Mouse (Mus musculus): Measurements from ENCODE around the gene Fnbp1. TPM values are rescaled to one million over a fixed set of nuclear protein-coding genes. Genes with fewer than 3 reads are reported as not detected.

The Fnbp1 gene
- total RNA-seq, 2 experiments from 2014 or later: 7.9 to 13.2 TPM

GRCm38 (mm10) chr2:30981790-30982513 lies 159.9 kb downstream of the Fnbp1 start, which contains the start of the genes BC005624 and Usp20:
BC005624 (minus strand) TSS chr2:30982201.
Usp20 (plus strand) TSS chr2:30982279.
- DNase-seq: peak; percentile 100
- Histone ChIP-seq H3K4me3 (peak within 1 kb of the TSS; percentile 89), H3K27ac (peak within 1 kb of the TSS; percentile 92)
- intact Hi-C loops (cut with DNase I): no loop called here
- TF ChIP-seq CTCF (IDR thresholded peaks at IDR 0.05): no peak; the same call in 1 of the 2 replicates

Other genes starting within 250 kb of the Fnbp1 start
- gene Ptges, start 212.1 kb downstream of the Fnbp1 start, total RNA-seq (2021): 1 to 10 TPM; 2.9 to 3.7 TPM
- gene Tor1b, start 189.0 kb downstream of the Fnbp1 start, total RNA-seq (2021): 10 to 100 TPM; 23.4 to 24.0 TPM
- gene Tor1a, start 174.1 kb downstream of the Fnbp1 start, total RNA-seq (2021): 1 to 10 TPM; 6.9 to 8.5 TPM
- 10 to 100 TPM; 25.9 to 26.6 TPM for gene BC005624, start 159.8 kb downstream of the Fnbp1 start, total RNA-seq (2021)
- 10 to 100 TPM in 1 of 2 experiments, 1 to 10 TPM in 1; 8.7 to 10.6 TPM for gene Usp20, start 159.7 kb downstream of the Fnbp1 start, total RNA-seq (2021)
- 10 to 100 TPM; 24.5 to 29.0 TPM for gene Gpr107, start 10.3 kb upstream of the Fnbp1 start, total RNA-seq (2021)
- 1 to 10 TPM; 4.6 to 5.1 TPM for gene Ncs1, start 103.8 kb upstream of the Fnbp1 start, total RNA-seq (2021)
- gene Hmcn2, start 172.4 kb upstream of the Fnbp1 start, total RNA-seq (2021): 10 to 100 TPM; 21.6 to 36.8 TPM

Measured in gastrocnemius, adult 2 months (tissue).